9 mouse cellular contexts compared by ENCODE assay signal in the genomic region with DNA sequence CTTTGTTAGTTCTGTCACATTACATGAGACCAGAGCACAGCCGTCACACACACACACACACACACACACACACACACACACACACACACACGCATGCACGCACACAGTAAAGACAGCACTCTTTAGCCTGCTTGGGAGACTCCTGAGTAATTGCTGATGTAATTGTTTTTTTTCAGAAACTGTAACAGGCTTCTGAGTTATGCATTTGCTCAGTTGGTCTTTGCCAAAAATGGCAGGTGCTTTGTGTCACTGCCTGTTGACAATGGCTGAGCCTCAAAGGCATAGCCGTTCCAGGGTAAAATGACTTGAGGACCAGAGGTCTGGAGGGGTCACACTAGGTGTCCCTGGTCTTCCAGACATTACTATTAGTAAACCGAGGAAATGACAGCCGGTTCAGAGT. TPM values are rescaled to one million over a fixed set of nuclear protein-coding genes. Genes with fewer than 3 reads are reported as not detected.
A peak's percentile ranks its signal among the peaks of the same experiment; 100 is the strongest.
DNase-seq lines count a peak whose midpoint lies in the region; ATAC-seq and TF ChIP-seq lines count a peak whose summit lies in the region.
"Had no signal": no experiment of that assay in that cellular context is flagged by ENCODE, and none has a peak within 500 bp of the region (broad histone marks: within the 10 kb centered on the region; RNA-seq: fewer than 3 reads in every experiment).

No protein-coding gene starts in this region.

- WGBS in hindbrain, embryonic 16.5 days, result 58% methylated on average over 6 of the region's 6 CpGs
- 83% methylated on average over 6 of the region's 6 CpGs for WGBS in hindbrain, embryonic 11.5 days
- 16% methylated on average over 6 of the region's 6 CpGs for WGBS in cerebellum, adult 2 months
- WGBS in heart, embryonic 13.5 days, result 68% methylated on average over 6 of the region's 6 CpGs
- whole genome bisulfite sequencing in lung, postnatal 0 days, result 38% methylated on average over 6 of the region's 6 CpGs
- 77% methylated on average over 6 of the region's 6 CpGs for WGBS in neural tube, embryonic 15.5 days

- no peaks in the 10 kb centered on the region for H3K36me3 ChIP-seq in hindbrain, embryonic 16.5 days (ENCODE audit: control insufficient read depth, insufficient read depth, low read length)
- H3K36me3 ChIP-seq in hindbrain, embryonic 11.5 days (ENCODE audit: control insufficient read depth, insufficient read depth, low read length), result no peaks in the 10 kb centered on the region
- H3K36me3 ChIP-seq in heart, embryonic 13.5 days, result no peaks in the 10 kb centered on the region
- H3K36me3 ChIP-seq in lung, postnatal 0 days (ENCODE audit: insufficient read depth, low read length), result no peaks in the 10 kb centered on the region
- no peaks in the 10 kb centered on the region for H3K36me3 ChIP-seq in neural tube, embryonic 15.5 days

- H3K9ac ChIP-seq in hindbrain, embryonic 16.5 days (ENCODE audit: low read depth, low read length), result no peak overlapping the region
- H3K9ac ChIP-seq in hindbrain, embryonic 11.5 days (ENCODE audit: low read depth, low read length), result no peak overlapping the region
- H3K9ac ChIP-seq in heart, embryonic 13.5 days, result no peak overlapping the region
- no peak overlapping the region for H3K9ac ChIP-seq in lung, postnatal 0 days (replicated peaks; ENCODE audit: low read depth)
- H3K9ac ChIP-seq in neural tube, embryonic 15.5 days (replicated peaks), result no peak overlapping the region

- TF ChIP-seq POLR2A in cerebellum, adult 2 months (IDR thresholded peaks at IDR 0.05; ENCODE audit: borderline replicate concordance, insufficient read depth, low read length), result no peak

- H3K4me2 ChIP-seq in hindbrain, embryonic 16.5 days (ENCODE audit: low read length), result no peak overlapping the region
- H3K4me2 ChIP-seq in hindbrain, embryonic 11.5 days (replicated peaks; ENCODE audit: low read depth, low read length), result no peak overlapping the region
- no peak overlapping the region for H3K4me2 ChIP-seq in heart, embryonic 13.5 days
- no peak overlapping the region for H3K4me2 ChIP-seq in lung, postnatal 0 days (replicated peaks; ENCODE audit: low read depth, low read length)
- H3K4me2 ChIP-seq in neural tube, embryonic 15.5 days, result no peak overlapping the region

- no peaks in the 10 kb centered on the region for H3K9me3 ChIP-seq in hindbrain, embryonic 16.5 days (ENCODE audit: control insufficient read depth, low read length)
- no peaks in the 10 kb centered on the region for H3K9me3 ChIP-seq in hindbrain, embryonic 11.5 days (ENCODE audit: control insufficient read depth, low read length)
- H3K9me3 ChIP-seq in heart, embryonic 13.5 days, result no peaks in the 10 kb centered on the region
- H3K9me3 ChIP-seq in lung, postnatal 0 days (ENCODE audit: low read length), result no peaks in the 10 kb centered on the region
- no peaks in the 10 kb centered on the region for H3K9me3 ChIP-seq in neural tube, embryonic 15.5 days (replicated peaks)

- no peak for TF ChIP-seq EP300 in lung, postnatal 0 days (IDR thresholded peaks at IDR 0.05)

- TF ChIP-seq CTCF in cerebellum, adult 2 months (IDR thresholded peaks at IDR 0.05; ENCODE audit: borderline replicate concordance, insufficient read depth, low read depth, low read length), result no peak
- no peak for TF ChIP-seq CTCF in lung, postnatal 0 days (IDR thresholded peaks at IDR 0.05)

- H3K27ac ChIP-seq in hindbrain, embryonic 16.5 days (ENCODE audit: low read depth, low read length), result no peak overlapping the region
- H3K27ac ChIP-seq in hindbrain, embryonic 11.5 days (ENCODE audit: low read depth, low read length), result no peak overlapping the region
- 0 out of 2 replicates have a peak overlapping the region, but pooled peaks have one; percentile 8 for H3K27ac ChIP-seq in cerebellum, adult 2 months (ENCODE audit: insufficient read depth, low read length)
- peak overlapping the region; percentile 54 for H3K27ac ChIP-seq in heart, embryonic 13.5 days (replicated peaks)
- 0 out of 2 replicates have a peak overlapping the region, but pooled peaks have one; percentile 16 for H3K27ac ChIP-seq in lung, postnatal 0 days (ENCODE audit: low read length)
- no peak overlapping the region for H3K27ac ChIP-seq in neural tube, embryonic 15.5 days (replicated peaks)

- DNase-seq in hindbrain, embryonic 11.5 days (ENCODE audit: low spot score), result no peak
- peak; percentile 24 to 47 for DNase-seq in cerebellum, adult 2 months
- peak; percentile 62 for DNase-seq in lung, postnatal 0 days (ENCODE audit: low spot score)
- no peak for DNase-seq in right cerebral cortex, postnatal 10 days (ENCODE audit: low spot score in 2 of 2)
- DNase-seq: adrenal gland, postnatal 36 days had no signal

- ATAC-seq in hindbrain, embryonic 16.5 days, result 0 out of 2 replicates have a peak, but pooled peaks have one; percentile 24
- no peak for ATAC-seq in hindbrain, embryonic 11.5 days (ENCODE audit: low FRiP score)
- ATAC-seq in heart, embryonic 13.5 days (ENCODE audit: extremely low read depth, insufficient number of reproducible peaks, low FRiP score, low TSS enrichment), result no peak
- peak; percentile 74 for ATAC-seq in lung, postnatal 0 days
- no peak for ATAC-seq in inflammation-experienced regulatory T-cells, adult 6 months
- no peak for ATAC-seq in neural tube, embryonic 15.5 days (ENCODE audit: low FRiP score)

- H3K4me1 ChIP-seq in hindbrain, embryonic 16.5 days (ENCODE audit: control insufficient read depth, insufficient read depth, low read depth, low read length), result no peaks in the 10 kb centered on the region; the same call in 1 of the 2 replicates
- no peaks in the 10 kb centered on the region for H3K4me1 ChIP-seq in hindbrain, embryonic 11.5 days (replicated peaks; ENCODE audit: control insufficient read depth, insufficient read depth, low read length)
- H3K4me1 ChIP-seq in cerebellum, adult 2 months (ENCODE audit: control insufficient read depth, insufficient read depth, low read length), result peaks cover 10% of the 10 kb centered on the region; the same call in 1 of the 2 replicates
- peaks cover 15% of the 10 kb centered on the region for H3K4me1 ChIP-seq in heart, embryonic 13.5 days
- H3K4me1 ChIP-seq in lung, postnatal 0 days (ENCODE audit: insufficient read depth, low read depth, low read length), result peaks cover 8% of the 10 kb centered on the region; the same call in 1 of the 2 replicates
- no peaks in the 10 kb centered on the region for H3K4me1 ChIP-seq in neural tube, embryonic 15.5 days

- no peak overlapping the region for H3K4me3 ChIP-seq in hindbrain, embryonic 16.5 days (ENCODE audit: low read length)
- no peak overlapping the region for H3K4me3 ChIP-seq in hindbrain, embryonic 11.5 days (ENCODE audit: low read depth, low read length)
- H3K4me3 ChIP-seq in cerebellum, adult 2 months (replicated peaks; ENCODE audit: insufficient read depth, low read depth, low read length), result no peak overlapping the region
- no peak overlapping the region for H3K4me3 ChIP-seq in heart, embryonic 13.5 days
- no peak overlapping the region for H3K4me3 ChIP-seq in lung, postnatal 0 days (ENCODE audit: low read depth, low read length)
- H3K4me3 ChIP-seq in neural tube, embryonic 15.5 days (replicated peaks), result no peak overlapping the region

- no peaks in the 10 kb centered on the region for H3K27me3 ChIP-seq in hindbrain, embryonic 16.5 days (replicated peaks; ENCODE audit: control insufficient read depth, insufficient read depth, low read length)
- no peaks in the 10 kb centered on the region for H3K27me3 ChIP-seq in hindbrain, embryonic 11.5 days (ENCODE audit: control insufficient read depth, insufficient read depth, low read length)
- no peaks in the 10 kb centered on the region for H3K27me3 ChIP-seq in cerebellum, adult 2 months (ENCODE audit: control insufficient read depth, insufficient read depth, low read length)
- H3K27me3 ChIP-seq in heart, embryonic 13.5 days (replicated peaks), result no peaks in the 10 kb centered on the region
- H3K27me3 ChIP-seq in lung, postnatal 0 days (replicated peaks; ENCODE audit: insufficient read depth, low read length), result no peaks in the 10 kb centered on the region
- no peaks in the 10 kb centered on the region for H3K27me3 ChIP-seq in neural tube, embryonic 15.5 days (replicated peaks)

RNA-seq across cellular contexts. Expression of a gene that starts 40.8 kb away (rescaled TPM):
- polyA plus RNA-seq in hindbrain, embryonic 16.5 days (2015; fragmentation: Nextera tagmentation; extraction: Ambion mirVana), result 4.0 and 5.5 TPM in 2 replicates
- 4.1 and 5.0 TPM in 2 replicates for polyA plus RNA-seq in hindbrain, embryonic 11.5 days (2014; fragmentation: Nextera tagmentation; extraction: Ambion mirVana)
- polyA plus RNA-seq in cerebellum, adult 2 months (2012; rRNA removed), result 1.6 and 3.3 TPM in 2 replicates
- 9.8 and 12.0 TPM in 2 replicates for polyA plus RNA-seq in heart, embryonic 13.5 days (2015; fragmentation: Nextera tagmentation; extraction: Ambion mirVana)
- 4.8 and 7.8 TPM in 2 replicates for polyA plus RNA-seq in lung, postnatal 0 days (2015; fragmentation: Nextera tagmentation; extraction: Ambion mirVana)
- not detected for polyA plus RNA-seq in inflammation-experienced regulatory T-cells, adult 6 months (2017; shearing (Covaris generic))
- polyA plus RNA-seq in neural tube, embryonic 15.5 days (2015; fragmentation: Nextera tagmentation; extraction: Ambion mirVana), result 4.3 and 6.8 TPM in 2 replicates

RNA-seq across cellular contexts. Expression of a gene that starts 53.5 kb away (rescaled TPM):
- 51.8 and 52.9 TPM in 2 replicates for polyA plus RNA-seq in hindbrain, embryonic 16.5 days (2015; fragmentation: Nextera tagmentation; extraction: Ambion mirVana)
- polyA plus RNA-seq in hindbrain, embryonic 11.5 days (2014; fragmentation: Nextera tagmentation; extraction: Ambion mirVana), result 39.1 and 48.9 TPM in 2 replicates
- 34.7 and 37.2 TPM in 2 replicates for polyA plus RNA-seq in cerebellum, adult 2 months (2012; rRNA removed)
- 25.7 and 26.6 TPM in 2 replicates for polyA plus RNA-seq in heart, embryonic 13.5 days (2015; fragmentation: Nextera tagmentation; extraction: Ambion mirVana)
- polyA plus RNA-seq in lung, postnatal 0 days (2015; fragmentation: Nextera tagmentation; extraction: Ambion mirVana), result 23.3 and 25.7 TPM in 2 replicates
- polyA plus RNA-seq in inflammation-experienced regulatory T-cells, adult 6 months (2017; shearing (Covaris generic)), result 1 to 10 TPM in 2 of 3 experiments, under 1 TPM in 1; 0.40 to 2.9 (median 2.1) TPM
- 46.1 and 51.3 TPM in 2 replicates for polyA plus RNA-seq in neural tube, embryonic 15.5 days (2015; fragmentation: Nextera tagmentation; extraction: Ambion mirVana)

Comparison
In these comparisons a context has a peak if more than half of its experiments do, and no peak if none do; other contexts are left out.
1. ATAC-seq: peak in hindbrain, embryonic 16.5 days (single experiment) and lung, postnatal 0 days (single experiment); none in hindbrain, embryonic 11.5 days (single experiment), heart, embryonic 13.5 days (single experiment), inflammation-experienced regulatory T-cells, adult 6 months (single experiment) and neural tube, embryonic 15.5 days (single experiment).
2. H3K27ac ChIP-seq: peak in cerebellum, adult 2 months (single experiment), heart, embryonic 13.5 days (single experiment) and lung, postnatal 0 days (single experiment); none in hindbrain, embryonic 16.5 days (single experiment), hindbrain, embryonic 11.5 days (single experiment) and neural tube, embryonic 15.5 days (single experiment).
3. DNase-seq: peak in cerebellum, adult 2 months (2 of 2) and lung, postnatal 0 days (single experiment); none in hindbrain, embryonic 11.5 days (single experiment) and right cerebral cortex, postnatal 10 days (0 of 2).